8 mouse cellular contexts compared by ENCODE assay signal in the genomic region with DNA sequence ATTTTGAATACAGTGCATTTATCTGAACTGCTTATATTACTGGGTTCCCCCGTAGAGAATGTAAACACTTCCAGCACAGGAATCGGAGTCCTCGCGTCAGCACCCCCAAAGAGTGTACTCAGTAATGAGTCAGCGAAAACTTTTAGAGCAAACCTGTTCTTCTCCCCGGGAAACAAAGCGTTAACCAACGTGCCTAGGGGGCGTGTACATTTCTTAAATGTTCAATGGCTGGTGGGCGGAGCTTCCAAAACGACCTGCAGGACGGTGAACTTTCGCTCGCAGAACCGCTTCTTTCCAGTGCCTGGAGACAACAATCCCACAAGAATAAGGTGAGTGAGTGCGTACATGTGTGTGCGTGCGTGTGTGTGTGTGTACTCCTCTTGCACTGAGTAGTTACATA. TPM values are rescaled to one million over a fixed set of nuclear protein-coding genes. Genes with fewer than 3 reads are reported as not detected.
DNase-seq lines count a peak whose midpoint lies in the region; ATAC-seq lines count a peak whose summit lies in the region.

No protein-coding gene starts in this region.

- peaks cover 18% of the 10 kb centered on the region for H3K27me3 ChIP-seq in embryonic facial prominence, embryonic 10.5 days (replicated peaks; ENCODE audit: low read depth, poor library complexity, severe bottlenecking)
- H3K27me3 ChIP-seq in heart, embryonic 12.5 days (replicated peaks), result no peaks in the 10 kb centered on the region
- no peaks in the 10 kb centered on the region for H3K27me3 ChIP-seq in kidney, embryonic 16.5 days (ENCODE audit: insufficient read depth, low read length)

- peaks cover 49% of the 10 kb centered on the region for H3K4me1 ChIP-seq in embryonic facial prominence, embryonic 10.5 days
- H3K4me1 ChIP-seq in heart, embryonic 12.5 days (replicated peaks), result peaks cover 44% of the 10 kb centered on the region
- H3K4me1 ChIP-seq in kidney, embryonic 16.5 days (ENCODE audit: insufficient read depth, low read length), result peaks cover 20% of the 10 kb centered on the region

- no peaks in the 10 kb centered on the region for H3K36me3 ChIP-seq in embryonic facial prominence, embryonic 10.5 days (replicated peaks)
- no peaks in the 10 kb centered on the region for H3K36me3 ChIP-seq in heart, embryonic 12.5 days
- H3K36me3 ChIP-seq in kidney, embryonic 16.5 days (ENCODE audit: insufficient read depth, low read length), result no peaks in the 10 kb centered on the region

- peak overlapping the region; percentile 58 for H3K9ac ChIP-seq in heart, embryonic 12.5 days
- peak overlapping the region; percentile 52 for H3K9ac ChIP-seq in kidney, embryonic 16.5 days (replicated peaks; ENCODE audit: low read length)

- peak; percentile 89 for DNase-seq in A20 (ENCODE audit: low read depth, low spot score)
- peak; percentile 76 for DNase-seq in Muller cell, postnatal 12 days (ENCODE audit: inconsistent ontology term)
- DNase-seq in embryonic facial prominence, embryonic 10.5 days (ENCODE audit: low spot score), result peak; percentile 87
- DNase-seq in lung, postnatal 25 days (ENCODE audit: low spot score), result peak; percentile 76
- peak; percentile 87 for DNase-seq in retina, postnatal 1 day
- DNase-seq in urinary bladder, postnatal 36 days (ENCODE audit: low spot score in 2 of 2), result peak; percentile 73 to 83

- peak; percentile 71 for ATAC-seq in heart, embryonic 12.5 days (ENCODE audit: insufficient number of reproducible peaks, low FRiP score)
- peak; percentile 60; the same call in 1 of the 2 replicates for ATAC-seq in kidney, embryonic 16.5 days (ENCODE audit: low FRiP score, low TSS enrichment)

- WGBS in embryonic facial prominence, embryonic 10.5 days, result under 1% methylated on average over 18 of the region's 18 CpGs
- under 1% methylated on average over 18 of the region's 18 CpGs for WGBS in heart, embryonic 12.5 days
- under 1% methylated on average over 18 of the region's 18 CpGs for WGBS in kidney, embryonic 16.5 days

- H3K4me2 ChIP-seq in heart, embryonic 12.5 days, result peak overlapping the region; percentile 89
- H3K4me2 ChIP-seq in kidney, embryonic 16.5 days (replicated peaks; ENCODE audit: low read depth, low read length), result peak overlapping the region; percentile 68

- H3K9me3 ChIP-seq in embryonic facial prominence, embryonic 10.5 days, result no peaks in the 10 kb centered on the region
- no peaks in the 10 kb centered on the region for H3K9me3 ChIP-seq in heart, embryonic 12.5 days (replicated peaks)
- no peaks in the 10 kb centered on the region for H3K9me3 ChIP-seq in kidney, embryonic 16.5 days (ENCODE audit: low read length)

- peak overlapping the region; percentile 61 for H3K4me3 ChIP-seq in embryonic facial prominence, embryonic 10.5 days
- H3K4me3 ChIP-seq in heart, embryonic 12.5 days, result peak overlapping the region; percentile 53
- peak overlapping the region; percentile 46 for H3K4me3 ChIP-seq in kidney, embryonic 16.5 days (ENCODE audit: low read length)

- peak overlapping the region; percentile 82 for H3K27ac ChIP-seq in embryonic facial prominence, embryonic 10.5 days (replicated peaks)
- H3K27ac ChIP-seq in heart, embryonic 12.5 days (ENCODE audit: poor library complexity, severe bottlenecking), result 0 out of 2 replicates have a peak overlapping the region, but pooled peaks have one; percentile 49
- peak overlapping the region; percentile 56; the same call in 1 of the 2 replicates for H3K27ac ChIP-seq in kidney, embryonic 16.5 days (ENCODE audit: low read length)

RNA-seq across cellular contexts. Expression of gene Gsta4, which starts 9.2 kb away (rescaled TPM):
- 102 and 107 TPM in 2 replicates for polyA plus RNA-seq in embryonic facial prominence, embryonic 10.5 days (2016; fragmentation: Nextera tagmentation; extraction: Ambion mirVana)
- 73.9 and 74.5 TPM in 2 replicates for polyA plus RNA-seq in heart, embryonic 12.5 days (2016; fragmentation: Nextera tagmentation; extraction: Ambion mirVana)
- polyA plus RNA-seq in kidney, embryonic 16.5 days (2015; fragmentation: Nextera tagmentation; extraction: Ambion mirVana), result 134 and 150 TPM in 2 replicates

RNA-seq across cellular contexts. Expression of gene Gsta1, which starts 38.7 kb away (rescaled TPM):
- not detected in 2 replicates for polyA plus RNA-seq in embryonic facial prominence, embryonic 10.5 days (2016; fragmentation: Nextera tagmentation; extraction: Ambion mirVana)
- not detected in 2 replicates for polyA plus RNA-seq in heart, embryonic 12.5 days (2016; fragmentation: Nextera tagmentation; extraction: Ambion mirVana)
- polyA plus RNA-seq in kidney, embryonic 16.5 days (2015; fragmentation: Nextera tagmentation; extraction: Ambion mirVana), result 2.8 TPM in 2 replicates

Comparison
In these comparisons a context has a peak if more than half of its experiments do, and no peak if none do; other contexts are left out.
1. Peak in every context shown above with its lines: DNase-seq, ATAC-seq, H3K4me3 ChIP-seq and H3K27ac ChIP-seq.